Mouse (Mus musculus) frontal cortex, postnatal 14 days (tissue): ENCODE data around the gene Arl15.

Source experiments
- DNase-seq, 2 experiments: peaks; one replicate each; pipeline ENCODE4 v3.0.0; 2022; ENCODE audit warnings: low spot score in 2 of 2

Gene Arl15

GRCm38 (mm10) chr13:114055686-114056085, 261.4 kb downstream of the Arl15 start:
- no peak for DNase-seq

GRCm38 (mm10) chr13:114060258-114060657, 266.0 kb downstream of the Arl15 start:
- no peak for DNase-seq

- DNase-seq, result no peak
These were observed 266.9 kb downstream of the Arl15 start for GRCm38 (mm10) chr13:114061234-114061633.

GRCm38 (mm10) chr13:114064069-114064468, 269.8 kb downstream of the Arl15 start:
- no peak for DNase-seq

- DNase-seq, result no peak
These were observed 270.7 kb downstream of the Arl15 start for GRCm38 (mm10) chr13:114065012-114065411.

GRCm38 (mm10) chr13:114068421-114068820, 274.1 kb downstream of the Arl15 start:
- DNase-seq, result no peak

- no peak for DNase-seq
These were observed 277.1 kb downstream of the Arl15 start for GRCm38 (mm10) chr13:114071439-114071838.

- no peak for DNase-seq
These were observed 280.2 kb downstream of the Arl15 start for GRCm38 (mm10) chr13:114074471-114074870.

GRCm38 (mm10) chr13:114075724-114076384, 281.5 kb downstream of the Arl15 start:
- no peak for DNase-seq

- DNase-seq, result no peak
These were observed 282.9 kb downstream of the Arl15 start for GRCm38 (mm10) chr13:114077181-114077580.

GRCm38 (mm10) chr13:114077584-114078270, 283.4 kb downstream of the Arl15 start:
- DNase-seq, result no peak

- DNase-seq, result no peak
These were observed 284.5 kb downstream of the Arl15 start for GRCm38 (mm10) chr13:114078851-114079250.

GRCm38 (mm10) chr13:114079751-114080150, 285.4 kb downstream of the Arl15 start:
- DNase-seq, result no peak

- no peak for DNase-seq
These were observed 286.2 kb downstream of the Arl15 start for GRCm38 (mm10) chr13:114080491-114080890.

GRCm38 (mm10) chr13:114083570-114084138, 289.3 kb downstream of the Arl15 start:
- no peak for DNase-seq

GRCm38 (mm10) chr13:114085442-114085841, 291.1 kb downstream of the Arl15 start:
- DNase-seq, result peak in 1 of 2 experiments; percentile 15

GRCm38 (mm10) chr13:114086325-114086724, 292.0 kb downstream of the Arl15 start:
- DNase-seq, result no peak

GRCm38 (mm10) chr13:114086801-114087200, 292.5 kb downstream of the Arl15 start:
- DNase-seq, result no peak

- no peak for DNase-seq
These were observed 293.6 kb downstream of the Arl15 start for GRCm38 (mm10) chr13:114087696-114088465.

- no peak for DNase-seq
These were observed 296.5 kb downstream of the Arl15 start for GRCm38 (mm10) chr13:114090786-114091185.

- DNase-seq, result no peak
These were observed 296.9 kb downstream of the Arl15 start for GRCm38 (mm10) chr13:114091231-114091630.

GRCm38 (mm10) chr13:114094151-114094875, 300.0 kb downstream of the Arl15 start:
- DNase-seq, result no peak
